Mouse (Mus musculus): ENCODE results near the gene 4930451I11Rik.

Gene 4930451I11Rik

DNA sequence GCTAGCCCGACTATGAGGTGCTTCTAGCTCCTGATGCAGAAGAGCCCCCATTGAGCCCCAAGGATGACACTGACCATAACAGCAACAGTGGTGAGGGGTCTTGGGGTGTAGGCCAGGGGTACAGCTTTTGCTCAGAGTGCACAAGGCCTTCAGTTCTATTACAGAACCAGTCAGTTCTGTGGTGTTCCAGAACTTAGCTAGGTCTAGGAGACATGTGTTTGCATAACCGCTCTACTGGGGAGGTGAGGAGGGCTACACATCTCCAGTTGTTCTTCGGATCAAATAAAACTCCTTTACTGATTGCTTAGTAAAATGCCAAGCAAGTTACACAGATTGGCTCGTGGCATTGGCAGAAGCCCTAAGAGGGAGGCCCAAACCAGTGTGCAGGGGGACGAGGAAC is at the start of gene 4930451I11Rik:
4930451I11Rik (minus strand) TSS at position 101 of the 400 bp plus-strand sequence.
- no peak for DNase-seq

- no peak for DNase-seq
Observed at GRCm38 (mm10) chr7:126881040-126881439, 49.6 kb upstream of the 4930451I11Rik start.

DNA sequence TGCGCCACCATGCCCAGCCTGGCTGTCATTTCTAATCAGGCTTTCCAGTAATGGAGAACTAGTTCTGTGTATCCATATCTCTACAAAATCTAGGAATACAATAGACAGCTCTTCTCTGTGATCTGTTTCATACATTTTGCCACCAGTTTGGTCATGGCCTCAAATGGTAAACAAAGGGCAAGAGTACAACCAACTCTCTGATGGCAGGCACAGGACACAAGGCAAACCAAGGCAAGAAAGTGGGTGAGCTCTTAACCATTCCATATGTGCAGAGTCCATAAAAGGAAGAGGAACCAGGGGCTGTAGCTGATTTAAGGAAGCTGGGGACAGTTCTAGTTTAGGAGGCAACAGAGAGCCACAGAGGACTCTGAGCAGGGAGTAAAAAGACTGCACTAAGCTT is 45.8 kb upstream of the 4930451I11Rik start:
- DNase-seq = no peak

GRCm38 (mm10) chr7:126870520-126870891 is 39.1 kb upstream of the 4930451I11Rik start:
- DNase-seq = no peak

DNA sequence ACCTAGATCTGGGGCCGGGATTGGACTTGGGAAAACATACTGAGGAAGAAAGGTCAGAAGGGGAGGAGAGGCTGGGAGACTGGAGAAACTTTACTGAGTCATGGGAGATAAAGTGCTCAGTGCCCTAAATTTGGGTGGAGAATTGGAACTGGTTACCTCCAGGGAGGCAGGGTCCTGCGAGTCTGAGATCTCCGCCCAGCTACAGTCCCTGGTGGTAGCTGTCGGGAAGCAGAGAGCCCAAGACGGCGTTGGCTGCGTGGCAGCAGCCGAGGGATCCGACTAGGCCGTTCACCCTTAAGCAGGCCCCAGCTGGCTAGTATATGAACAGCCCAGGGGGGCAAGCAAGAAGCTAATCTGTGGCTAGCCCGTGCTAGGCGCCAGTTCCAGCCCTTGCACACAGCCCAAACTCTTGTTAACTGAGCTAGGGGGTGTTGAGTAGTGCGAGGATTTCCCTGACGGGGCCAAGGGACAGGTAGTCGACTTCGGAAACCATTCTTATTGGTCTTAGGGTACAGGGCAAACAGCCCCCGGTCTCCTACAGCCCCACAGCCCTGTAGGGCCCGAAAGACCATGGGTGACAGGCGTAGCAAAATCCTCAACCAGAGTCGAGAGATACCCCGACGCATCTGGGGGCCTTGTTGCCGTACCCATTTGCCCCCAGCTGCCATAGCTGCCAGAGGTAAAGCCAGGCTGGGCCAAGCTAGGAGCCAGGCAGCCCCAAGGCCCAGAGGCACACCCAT is 38.5 kb upstream of the 4930451I11Rik start:
- DNase-seq = no peak

DNA sequence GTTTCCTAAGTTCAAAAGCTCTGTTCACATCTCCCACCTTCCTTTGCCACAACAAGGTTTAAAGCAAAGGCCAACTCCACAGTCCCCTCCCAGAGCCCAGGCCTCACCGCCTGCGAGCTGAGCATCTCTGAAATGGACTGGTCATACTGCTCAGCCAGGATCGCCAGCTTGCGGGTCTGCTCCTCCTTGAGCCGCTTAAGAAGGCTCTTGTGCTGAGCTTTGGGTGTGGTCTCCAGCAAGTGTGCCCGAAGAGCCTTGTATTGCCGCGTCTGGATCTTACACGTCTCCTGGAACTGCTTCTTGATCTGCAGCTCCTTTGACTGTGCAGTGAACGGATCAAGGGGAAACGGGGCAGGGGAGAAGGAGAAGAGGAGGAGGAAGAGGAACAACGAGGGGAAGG is 36.6 kb upstream of the 4930451I11Rik start:
- DNase-seq = no peak

GRCm38 (mm10) chr7:126867534-126867933 is 36.1 kb upstream of the 4930451I11Rik start:
- no peak for DNase-seq

GRCm38 (mm10) chr7:126863791-126864190 is 32.4 kb upstream of the 4930451I11Rik start:
- no peak for DNase-seq

DNA sequence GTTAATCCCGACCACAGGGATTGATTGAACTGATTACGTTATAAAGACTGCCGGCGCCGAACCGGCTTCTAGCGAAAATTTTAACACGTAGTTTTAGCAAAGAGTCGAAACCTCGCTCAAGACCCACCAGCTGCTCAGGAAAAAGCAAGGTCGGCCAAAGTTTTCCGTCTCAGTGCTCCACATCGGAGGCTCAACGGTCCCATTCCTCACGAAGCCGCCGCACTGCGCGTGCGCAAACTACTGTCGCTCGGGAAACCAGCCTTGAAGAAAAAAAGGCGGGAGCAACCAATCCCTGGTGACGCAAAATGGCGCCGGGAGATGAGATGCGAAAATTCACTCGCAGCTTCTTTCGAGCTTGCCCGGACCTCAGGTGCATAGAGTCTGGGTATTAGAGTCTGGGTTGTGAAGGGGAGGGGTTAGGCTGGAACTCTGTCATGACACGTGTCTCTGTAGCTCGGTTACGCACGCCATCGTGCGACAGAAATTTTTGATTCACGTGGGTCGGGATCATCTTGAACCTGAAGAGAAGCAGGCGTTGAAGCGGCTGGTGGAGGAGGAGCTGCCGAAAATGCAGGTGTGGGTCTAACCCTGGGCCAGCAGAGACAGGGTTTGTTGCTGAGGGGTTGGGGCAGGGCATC is 30.8 kb upstream of the 4930451I11Rik start, which contains the start of gene Ino80e:
Ino80e (minus strand) TSS at position 231 of the 638 bp plus-strand sequence.
- DNase-seq = peak; percentile 96

GRCm38 (mm10) chr7:126861429-126862130 is 30.1 kb upstream of the 4930451I11Rik start, which contains the start of gene Hirip3:
Gene Hirip3, plus strand, starts transcription at chr7:126861972.
- peak; percentile 97 for DNase-seq

- no peak for DNase-seq
Observed at GRCm38 (mm10) chr7:126860987-126861386, 29.5 kb upstream of the 4930451I11Rik start.

DNA sequence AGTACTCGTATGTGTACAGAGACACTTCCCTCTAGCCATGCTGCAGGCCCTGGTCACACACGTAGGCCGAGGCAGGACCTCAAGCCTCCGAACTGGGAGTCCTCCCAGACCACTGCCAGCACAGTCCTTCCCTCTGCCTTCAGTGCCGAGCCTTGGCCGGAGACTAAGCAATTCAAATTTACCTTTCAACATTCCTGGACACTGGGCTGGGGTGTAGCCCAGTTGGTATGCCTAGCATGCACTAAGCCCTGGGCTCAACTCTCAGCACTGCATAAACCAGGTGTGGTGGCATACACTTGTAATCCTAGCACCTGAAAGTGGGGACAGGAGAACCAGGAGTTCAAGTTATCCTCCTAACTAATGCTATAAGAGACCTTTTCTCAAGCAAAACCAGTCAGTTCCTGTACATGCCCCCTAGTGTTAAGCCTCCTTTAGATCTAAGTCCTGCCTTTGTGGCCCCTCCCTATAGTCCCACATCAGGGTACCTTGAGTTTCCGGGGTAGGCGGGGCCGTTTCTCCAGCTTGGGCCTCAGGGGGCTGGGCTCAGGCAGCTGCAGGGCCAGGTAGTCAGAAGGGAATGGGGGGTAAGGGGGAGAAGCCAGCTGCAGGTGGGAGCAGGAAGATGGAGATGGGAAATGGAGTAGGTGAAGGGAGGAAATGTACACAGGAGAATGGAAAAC is 25.4 kb upstream of the 4930451I11Rik start:
- DNase-seq = no peak

DNA sequence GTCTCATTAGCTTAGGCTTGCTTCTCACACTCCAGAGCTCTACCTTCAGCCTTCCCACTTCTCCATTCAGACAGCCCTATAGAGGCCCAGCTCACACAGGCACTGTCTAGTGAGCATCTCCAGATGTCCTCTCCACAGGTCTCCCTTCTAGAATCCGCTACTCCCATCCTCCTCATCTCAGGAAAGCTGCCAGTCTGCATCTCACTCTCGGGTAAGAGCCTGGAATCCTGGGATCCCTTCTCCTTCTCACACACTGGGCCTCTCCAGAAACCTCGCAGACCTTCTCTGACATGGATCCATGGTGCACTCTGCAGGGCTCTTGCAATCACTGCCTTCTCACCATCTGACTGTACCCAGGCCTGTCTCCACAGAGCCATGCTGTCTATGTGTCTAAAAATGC is 24.2 kb upstream of the 4930451I11Rik start:
- no peak for DNase-seq

DNA sequence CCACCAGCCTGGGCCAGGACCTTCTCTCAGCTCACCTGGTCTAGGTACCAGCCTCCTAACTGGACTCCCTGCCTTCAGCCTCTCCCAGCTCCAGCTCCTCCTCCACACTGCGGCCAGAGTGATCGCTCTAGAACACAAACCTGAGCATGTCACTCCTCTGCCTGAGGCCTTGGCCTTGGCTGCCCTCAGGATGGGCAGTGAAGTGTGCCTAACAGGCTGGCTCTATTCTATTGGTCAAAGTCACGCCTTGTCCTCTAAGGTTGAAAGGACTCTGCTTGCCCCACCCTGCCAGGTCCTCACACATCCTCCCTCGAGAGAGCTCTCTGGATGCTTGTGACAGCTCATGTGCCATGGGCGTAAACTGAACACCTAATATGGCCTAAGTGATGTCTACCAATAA is 22.0 kb upstream of the 4930451I11Rik start:
- DNase-seq = no peak

GRCm38 (mm10) chr7:126851192-126851591 is 19.8 kb upstream of the 4930451I11Rik start:
- DNase-seq = no peak

DNA sequence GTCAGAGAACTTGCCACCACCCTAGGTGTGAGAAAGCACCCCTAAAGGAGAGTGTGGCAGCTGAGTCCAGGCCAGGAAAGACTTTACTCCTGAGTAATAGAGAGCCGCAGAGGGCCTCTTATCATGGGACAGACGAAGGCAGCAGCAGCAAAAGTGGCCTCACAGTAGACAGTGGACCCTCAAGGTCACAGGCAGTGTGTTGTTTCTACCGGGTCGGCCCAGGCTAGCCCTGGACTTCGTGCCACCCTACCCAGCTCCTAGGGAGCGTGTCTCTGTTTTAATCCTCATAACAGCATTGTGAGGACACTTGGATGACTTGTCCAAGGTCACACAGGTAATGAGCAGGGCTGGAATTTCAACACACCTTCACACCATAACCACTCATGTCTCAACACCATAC is 18.7 kb upstream of the 4930451I11Rik start:
- no peak for DNase-seq

DNA sequence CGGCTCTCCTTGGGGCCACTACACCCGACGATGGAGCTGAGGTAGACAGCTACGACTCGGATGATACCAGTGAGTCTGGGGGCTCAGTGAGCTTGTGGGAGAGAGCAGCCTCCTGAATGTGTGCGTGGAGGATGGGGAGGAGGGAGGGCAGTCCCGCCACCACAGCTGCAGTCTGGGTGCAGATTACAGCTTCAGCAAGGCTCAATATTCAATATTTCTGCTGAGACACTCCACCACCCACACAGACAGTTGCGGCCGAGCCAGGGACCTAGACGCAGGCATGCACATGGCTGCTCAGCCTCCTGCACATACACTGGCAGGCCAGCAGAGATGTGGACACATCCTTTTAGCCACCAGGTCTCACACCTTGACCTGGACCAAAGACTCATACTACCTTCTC is 17.4 kb upstream of the 4930451I11Rik start:
- DNase-seq = peak; percentile 62

GRCm38 (mm10) chr7:126847421-126848398 is 16.3 kb upstream of the 4930451I11Rik start:
- DNase-seq = no peak

DNA sequence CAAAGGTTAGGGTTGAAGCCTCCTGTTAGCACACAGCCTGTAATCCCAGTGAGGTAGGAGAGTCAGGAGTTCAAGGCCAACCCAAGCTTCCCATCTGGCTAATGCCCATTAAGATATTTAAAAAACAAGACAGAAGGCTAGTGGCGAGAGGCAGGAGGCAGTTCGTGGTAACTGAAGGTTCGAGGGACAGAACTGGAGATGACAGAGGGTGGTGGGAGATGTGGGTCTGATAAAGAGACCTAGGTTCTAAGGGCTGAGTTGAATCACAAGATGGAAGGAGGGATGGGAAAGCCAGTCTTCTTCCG is 15.6 kb upstream of the 4930451I11Rik start, which contains the start of gene Doc2a:
Doc2a (plus strand) TSS at position 301 of the 305 bp plus-strand sequence.
- no peak for DNase-seq

GRCm38 (mm10) chr7:126845516-126845915 is 14.1 kb upstream of the 4930451I11Rik start:
- no peak for DNase-seq

GRCm38 (mm10) chr7:126843276-126843675 is 11.8 kb upstream of the 4930451I11Rik start:
- DNase-seq = no peak

GRCm38 (mm10) chr7:126833294-126833693 is 1.9 kb upstream of the 4930451I11Rik start:
- DNase-seq = no peak
